Mouse (Mus musculus): ENCODE results near the gene Fkbp7. TPM values are rescaled to one million over a fixed set of nuclear protein-coding genes. Genes with fewer than 3 reads are reported as not detected.

Fkbp7 gene
- polyA plus RNA-seq, 1 experiment = 8.8 TPM

- Histone ChIP-seq H3K4me1 (ENCODE audit: control insufficient read depth, insufficient read depth, low read length) (no peaks in the 10 kb centered on the region), H3K4me3 (ENCODE audit: insufficient read depth, low read length) (no peak overlapping the region)
- TF ChIP-seq POLR2A (IDR thresholded peaks at IDR 0.05; ENCODE audit: extremely low read depth, insufficient read depth, low read length) (no peak), CTCF (IDR thresholded peaks at IDR 0.05; ENCODE audit: extremely low read depth, insufficient read depth, low read length) (peak; percentile 51; the same call in 1 of the 2 replicates)
These were observed 54.8 kb downstream of the Fkbp7 start for GRCm38 (mm10) chr2:76618078-76618477.

More at GRCm38 (mm10) chr2:76618078-76618477, 54.8 kb downstream of the Fkbp7 start:
- no peak overlapping the region for H3K27ac ChIP-seq (ENCODE audit: insufficient read depth, low read length)

Other genes starting within 250 kb of the Fkbp7 start
- gene Prkra, start 25.1 kb downstream of the Fkbp7 start, polyA plus RNA-seq (2012; rRNA removed) = 19.5 and 20.0 TPM in 2 replicates
- 0.08 TPM in 1 of 2 replicates, not detected in the other for gene Pjvk, start 24.6 kb downstream of the Fkbp7 start, polyA plus RNA-seq (2012; rRNA removed)
- 31.3 and 31.7 TPM in 2 replicates for gene Plekha3, start 2.2 kb upstream of the Fkbp7 start, polyA plus RNA-seq (2012; rRNA removed)